Mouse (Mus musculus) kidney, adult 2 months (tissue): ENCODE data around the gene Cox15. TPM values are rescaled to one million over a fixed set of nuclear protein-coding genes. Genes with fewer than 3 reads are reported as not detected.

Experiments
- DNase-seq: peaks from one replicate; pipeline ENCODE4 v3.0.0; 2021
- H3K27ac ChIP-seq: fragments of 200-500 bp; 2 replicates; pipeline ENCODE4 v1.5.1; 2012; ENCODE audit warnings: low read depth, low read length, control low read depth, inconsistent platforms; ENCODE audit not compliant: insufficient read depth
- H3K27me3 ChIP-seq: fragments of 200-500 bp; replicated peaks from 2 replicates; pipeline ENCODE4 v1.6.1; 2012; ENCODE audit warnings: mild to moderate bottlenecking, moderate library complexity, low read length, inconsistent platforms; ENCODE audit not compliant: control insufficient read depth, insufficient read depth
- H3K36me3 ChIP-seq: fragments of 200-500 bp; 2 replicates; pipeline ENCODE4 v1.6.1; 2012; ENCODE audit warnings: mild to moderate bottlenecking, moderate library complexity, low read length, inconsistent platforms; ENCODE audit not compliant: control insufficient read depth, insufficient read depth
- H3K4me1 ChIP-seq: fragments of 200-500 bp; 2 replicates; pipeline ENCODE4 v1.6.1; 2011; ENCODE audit warnings: low read length; ENCODE audit not compliant: control insufficient read depth, insufficient read depth
- H3K4me3 ChIP-seq: fragments of 200-500 bp; 2 replicates; pipeline ENCODE4 v1.5.1; 2011; ENCODE audit warnings: mild to moderate bottlenecking, low read depth, low read length, control low read depth; ENCODE audit not compliant: insufficient read depth
- CTCF ChIP-seq: fragments of 200-500 bp; conservative IDR thresholded peaks from 2 replicates; pipeline ENCODE4 v1.5.1; 2011; ENCODE audit warnings: low read depth, mild to moderate bottlenecking, control low read depth, low read length, moderate library complexity, mixed read lengths; ENCODE audit not compliant: insufficient read depth, insufficient read length
- POLR2A ChIP-seq: fragments of 200-500 bp; IDR thresholded peaks from one replicate; pipeline ENCODE4 v1.6.1; 2011; ENCODE audit warnings: low read depth, low read length, control low read depth
- WGBS: fragments of 180-500 bp; shearing (Covaris S2); methylation state at CpG from one replicate; pipeline ENCODE4 v1.1.7; 2018; 5-methylcytosine and 5-hydroxymethylcytosine counted together
- polyA plus RNA-seq: library from polyadenylated mRNA; depleted of rRNA; stranded (reverse); fragments of >200 nt; gene quantifications from 2 replicates; pipeline ENCODE4 v1.2.3, GENCODE M21; 2012; rRNA removed

Cox15 gene
- polyA plus RNA-seq, 1 experiment, result 28.4 TPM

GRCm38 (mm10) chr19:43695514-43695964, 57.3 kb downstream of the Cox15 start:
- no peak for DNase-seq
- no peak overlapping the region for H3K27ac ChIP-seq
- H3K4me1 ChIP-seq, result peaks cover 19% of the 10 kb centered on the region
- TF ChIP-seq CTCF (no peak), POLR2A (no peak)
- H3K36me3 ChIP-seq, result no peaks in the 10 kb centered on the region
- H3K27me3 ChIP-seq, result no peaks in the 10 kb centered on the region
- WGBS, result 40% methylated on average over 10 of the region's 10 CpGs
- H3K4me3 ChIP-seq, result no peak overlapping the region

GRCm38 (mm10) chr19:43692815-43693214, 60.0 kb downstream of the Cox15 start:
- DNase-seq, result peak; percentile 70
- TF ChIP-seq POLR2A (no peak), CTCF (no peak)
- Histone ChIP-seq H3K27me3 (no peaks in the 10 kb centered on the region), H3K36me3 (no peaks in the 10 kb centered on the region), H3K4me1 (peaks cover 13% of the 10 kb centered on the region), H3K27ac (no peak overlapping the region), H3K4me3 (no peak overlapping the region)
- WGBS, result 56% methylated on average over 14 of the region's 14 CpGs

GRCm38 (mm10) chr19:43689419-43690246, 63.2 kb downstream of the Cox15 start, which contains the start of gene Entpd7:
Gene Entpd7 (plus strand): TSS chr19:43689672.
- peak within 1 kb of the TSS; percentile 43; the same call in 1 of the 2 replicates for H3K27ac ChIP-seq
- TF ChIP-seq CTCF (peak; percentile 45), POLR2A (peak; percentile 91)
- H3K36me3 ChIP-seq, result no peaks in the 10 kb centered on the region
- under 1% methylated on average over 60 of the region's 60 CpGs for WGBS
- H3K4me3 ChIP-seq, result peak within 1 kb of the TSS; percentile 84
- DNase-seq, result peak; percentile 99
- H3K4me1 ChIP-seq, result peaks cover 3% of the 10 kb centered on the region
- H3K27me3 ChIP-seq, result no peaks in the 10 kb centered on the region

Other genes starting within 250 kb of the Cox15 start
- 107 and 118 TPM in 2 replicates for gene Got1, start 228.4 kb downstream of the Cox15 start, polyA plus RNA-seq
- gene Nkx2-3, start 140.7 kb downstream of the Cox15 start, polyA plus RNA-seq, result not detected in 2 replicates
- 83.2 and 93.1 TPM in 2 replicates for gene Slc25a28, start 78.1 kb downstream of the Cox15 start, polyA plus RNA-seq
- 6.1 and 6.5 TPM in 2 replicates for gene Entpd7, start 63.3 kb downstream of the Cox15 start, polyA plus RNA-seq
- 10.2 and 12.7 TPM in 2 replicates for gene Cutc, start within 50 bp of the Cox15 start, polyA plus RNA-seq
- 158 and 166 TPM in 2 replicates for gene Abcc2, start 29.2 kb upstream of the Cox15 start, polyA plus RNA-seq
- gene Dnmbp, start 187.2 kb upstream of the Cox15 start, polyA plus RNA-seq, result 13.9 and 15.5 TPM in 2 replicates
- 100 and 103 TPM in 2 replicates for gene Cpn1, start 233.6 kb upstream of the Cox15 start, polyA plus RNA-seq